Comparison of ENCODE assay signal across 8 mouse cellular contexts in the genomic region with DNA sequence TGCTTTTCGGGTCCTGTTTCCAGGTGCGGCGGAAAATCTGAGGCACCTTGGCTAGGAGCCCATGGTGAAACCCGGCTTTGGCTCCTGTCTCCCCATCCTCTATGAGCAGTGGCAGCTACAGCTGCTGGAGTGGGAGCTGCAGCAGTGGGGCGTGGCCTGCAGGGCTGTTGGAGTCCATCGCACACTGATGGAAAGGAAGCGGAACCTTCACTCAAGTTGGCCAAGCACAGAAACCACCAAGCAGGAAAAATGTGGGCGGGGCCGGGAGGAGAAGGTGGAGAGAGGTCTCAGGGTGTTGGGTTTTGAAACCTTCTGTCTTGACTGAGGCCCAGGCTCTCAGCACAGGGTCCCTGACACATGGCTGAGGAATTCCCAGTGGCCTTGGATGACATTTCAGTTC.
DNase-seq lines count a peak whose midpoint lies in the region; ATAC-seq lines count a peak whose summit lies in the region.

No protein-coding gene starts in this region.

- DNase-seq in urinary bladder, postnatal 25 days (ENCODE audit: low spot score), result peak; percentile 39
- no peak for DNase-seq in urinary bladder, adult 2 months (ENCODE audit: low spot score)
- peak; percentile 36 to 56 for DNase-seq in heart, adult 18-20 months
- DNase-seq in kidney, postnatal 25 days, result peak; percentile 64 to 83
- DNase-seq in right cerebral cortex, postnatal 14 days, result no peak
- no peak for DNase-seq in retina, embryonic 14.5 days (ENCODE audit: low spot score)
- no peak for DNase-seq in MN1 (ENCODE audit: low spot score)

- peak; percentile 41 for ATAC-seq in monocyte, adult 5-6 weeks (replicated peaks; ENCODE audit: insufficient number of reproducible peaks, low FRiP score, low TSS enrichment, poor library complexity, severe bottlenecking)

Comparison
In these comparisons a context has a peak if more than half of its experiments do, and no peak if none do; other contexts are left out.
1. DNase-seq: peak in urinary bladder, postnatal 25 days (single experiment), heart, adult 18-20 months (2 of 2) and kidney, postnatal 25 days (2 of 2); none in urinary bladder, adult 2 months (single experiment), right cerebral cortex, postnatal 14 days (single experiment), retina, embryonic 14.5 days (single experiment) and MN1 (single experiment).